Mouse (Mus musculus): ENCODE results near the gene Srf. TPM values are rescaled to one million over a fixed set of nuclear protein-coding genes. Genes with fewer than 3 reads are reported as not detected.

The Srf gene
- polyA plus RNA-seq, 1 experiment = 5.1 TPM

DNA sequence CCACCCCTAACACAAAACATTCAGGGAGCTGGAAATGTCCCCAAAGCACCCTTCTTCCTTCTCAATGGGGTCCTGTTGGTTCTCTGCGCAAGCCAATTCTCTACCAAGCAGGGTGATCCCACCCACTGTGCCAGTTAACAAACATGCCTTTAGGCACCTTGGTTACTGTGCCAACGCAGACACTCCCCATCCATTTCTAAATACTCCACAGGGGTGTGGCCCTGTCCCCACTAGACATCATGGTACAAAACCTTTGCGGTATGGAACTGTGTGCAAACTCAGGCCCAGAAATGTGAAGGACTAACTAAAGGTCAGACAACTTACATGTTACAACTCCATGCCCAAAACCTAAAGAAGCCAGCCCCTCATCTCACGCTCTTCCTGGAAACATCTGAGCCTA lies 37.1 kb upstream of the Srf start:
- TF ChIP-seq GATA1 (IDR thresholded peaks at IDR 0.05; ENCODE audit: low read length) = no peak
- TF ChIP-seq TAL1 (IDR thresholded peaks at IDR 0.05; ENCODE audit: low read length) = no peak
- H3K27me3 ChIP-seq (ENCODE audit: control insufficient read depth) = no peaks in the 10 kb centered on the region
- no peak overlapping the region for H3K4me3 ChIP-seq (replicated peaks)
- no peaks in the 10 kb centered on the region for H3K36me3 ChIP-seq (ENCODE audit: control insufficient read depth)
- peaks cover 6% of the 10 kb centered on the region; the same call in 1 of the 2 replicates for H3K4me1 ChIP-seq (ENCODE audit: control insufficient read depth)
- H3K9me3 ChIP-seq (ENCODE audit: control insufficient read depth, low read length) = no peaks in the 10 kb centered on the region

DNA sequence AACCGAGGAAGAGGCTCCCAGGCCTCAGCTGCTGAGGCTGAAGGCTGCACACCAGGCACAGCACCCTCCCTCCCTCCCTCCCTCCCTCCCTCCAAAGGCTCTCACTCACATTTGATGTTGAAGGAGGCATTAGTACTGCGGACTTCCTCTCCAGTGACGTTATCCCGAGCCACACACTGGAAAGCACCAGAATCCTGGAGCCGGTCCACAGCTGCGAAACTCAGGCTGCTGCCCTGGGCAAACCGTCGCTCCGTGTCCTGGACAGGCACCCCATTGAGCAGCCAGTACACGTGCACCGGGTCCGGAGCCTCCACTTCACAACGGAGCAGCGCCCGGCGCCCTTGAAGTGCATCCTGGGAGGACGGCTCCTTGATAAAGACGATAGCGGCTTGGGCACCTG lies 35.4 kb upstream of the Srf start:
- no peaks in the 10 kb centered on the region for H3K9me3 ChIP-seq (ENCODE audit: control insufficient read depth, low read length)
- H3K36me3 ChIP-seq (ENCODE audit: control insufficient read depth) = no peaks in the 10 kb centered on the region
- no peak overlapping the region for H3K4me3 ChIP-seq (replicated peaks)
- TF ChIP-seq TAL1 (IDR thresholded peaks at IDR 0.05; ENCODE audit: low read length) = no peak
- no peak for TF ChIP-seq GATA1 (IDR thresholded peaks at IDR 0.05; ENCODE audit: low read length)
- no peaks in the 10 kb centered on the region for H3K27me3 ChIP-seq (ENCODE audit: control insufficient read depth)
- H3K4me1 ChIP-seq (ENCODE audit: control insufficient read depth) = no peaks in the 10 kb centered on the region; the same call in 1 of the 2 replicates

DNA sequence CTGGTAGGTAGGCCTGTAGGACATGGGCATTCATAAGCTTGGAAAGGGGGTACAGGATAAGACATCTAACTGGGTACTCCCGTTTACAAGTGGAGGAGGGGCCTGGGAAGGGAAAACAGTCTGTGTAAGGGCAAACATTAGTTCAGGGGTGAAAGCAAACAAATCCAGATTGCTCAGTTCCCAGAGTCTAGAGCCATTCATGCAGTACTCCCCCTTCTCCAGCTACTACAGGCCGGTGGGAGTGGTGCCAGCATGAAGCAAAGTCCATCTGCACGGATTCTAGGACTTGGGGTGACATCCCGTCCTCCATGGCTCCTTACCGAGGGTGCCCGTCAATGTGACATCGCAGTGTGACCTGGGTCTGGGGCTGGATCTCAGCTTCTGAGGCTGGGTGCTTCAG lies 34.5 kb upstream of the Srf start:
- Histone ChIP-seq H3K9me3 (ENCODE audit: control insufficient read depth, low read length) (no peaks in the 10 kb centered on the region), H3K4me1 (ENCODE audit: control insufficient read depth) (no peaks in the 10 kb centered on the region; the same call in 1 of the 2 replicates), H3K4me3 (replicated peaks) (no peak overlapping the region), H3K27me3 (ENCODE audit: control insufficient read depth) (no peaks in the 10 kb centered on the region), H3K36me3 (ENCODE audit: control insufficient read depth) (no peaks in the 10 kb centered on the region)
- no peak for TF ChIP-seq GATA1 (IDR thresholded peaks at IDR 0.05; ENCODE audit: low read length)
- no peak for TF ChIP-seq TAL1 (IDR thresholded peaks at IDR 0.05; ENCODE audit: low read length)

DNA sequence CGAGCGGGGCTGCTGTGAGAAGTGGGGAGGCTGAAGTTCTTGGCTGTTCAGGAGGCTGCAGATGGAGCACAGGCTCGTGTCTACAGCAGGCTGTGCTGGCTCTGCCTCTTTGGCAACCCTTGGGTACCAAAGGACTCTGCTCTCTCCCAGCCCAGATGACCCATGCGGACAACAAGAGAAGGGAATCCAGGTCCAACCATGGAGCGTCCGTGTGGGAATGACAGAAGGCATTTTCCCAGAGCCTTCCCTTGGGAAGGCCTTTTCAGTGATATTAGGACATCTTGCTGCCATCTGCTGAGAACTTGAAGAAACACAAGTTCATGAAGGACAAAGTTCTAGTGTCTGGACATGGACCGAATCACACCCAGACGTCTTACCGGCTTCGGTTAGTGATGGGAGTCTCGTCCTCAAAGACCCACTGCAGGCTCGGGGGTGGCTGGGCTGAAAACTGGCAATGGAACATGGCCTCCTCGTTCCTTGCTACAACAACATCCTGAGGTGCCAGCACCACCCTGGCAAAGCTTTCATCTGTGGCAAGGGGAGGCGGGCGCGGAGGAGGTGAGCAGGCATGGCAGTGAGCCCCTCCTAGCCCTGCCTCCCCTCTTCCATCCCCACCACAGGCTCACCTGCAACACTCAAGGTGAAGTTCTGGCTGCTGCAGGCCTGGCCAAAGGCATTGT lies 33.8 kb upstream of the Srf start:
- no peak for TF ChIP-seq TAL1 (IDR thresholded peaks at IDR 0.05; ENCODE audit: low read length)
- TF ChIP-seq GATA1 (IDR thresholded peaks at IDR 0.05; ENCODE audit: low read length) = no peak
- Histone ChIP-seq H3K4me1 (ENCODE audit: control insufficient read depth) (no peaks in the 10 kb centered on the region; the same call in 1 of the 2 replicates), H3K4me3 (replicated peaks) (no peak overlapping the region), H3K36me3 (ENCODE audit: control insufficient read depth) (no peaks in the 10 kb centered on the region), H3K27me3 (ENCODE audit: control insufficient read depth) (no peaks in the 10 kb centered on the region), H3K9me3 (ENCODE audit: control insufficient read depth, low read length) (no peaks in the 10 kb centered on the region)

DNA sequence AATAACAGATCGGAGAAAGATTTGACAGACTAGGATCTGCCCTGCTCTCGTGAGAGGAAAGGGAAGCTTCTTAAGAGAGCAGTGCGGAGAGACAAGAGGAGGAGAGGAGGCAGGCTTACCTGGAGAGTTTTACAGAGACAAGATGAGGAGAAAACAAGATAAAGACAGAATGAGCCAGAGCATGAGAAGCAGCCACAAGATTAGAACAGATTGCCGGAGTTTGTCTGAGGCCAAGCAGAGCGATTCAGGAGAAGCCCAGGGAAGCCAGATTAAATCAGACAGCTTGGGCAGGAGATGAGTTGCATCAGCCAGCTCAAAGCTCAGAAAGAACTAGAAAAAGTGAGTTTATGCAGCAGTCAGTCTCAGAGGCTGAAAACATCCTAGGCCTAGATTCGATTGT lies 32.9 kb upstream of the Srf start:
- Histone ChIP-seq H3K36me3 (ENCODE audit: control insufficient read depth) (no peaks in the 10 kb centered on the region), H3K4me3 (replicated peaks) (no peak overlapping the region), H3K27me3 (ENCODE audit: control insufficient read depth) (no peaks in the 10 kb centered on the region), H3K4me1 (ENCODE audit: control insufficient read depth) (no peaks in the 10 kb centered on the region; the same call in 1 of the 2 replicates), H3K9me3 (ENCODE audit: control insufficient read depth, low read length) (no peaks in the 10 kb centered on the region)
- TF ChIP-seq TAL1 (IDR thresholded peaks at IDR 0.05; ENCODE audit: low read length) (no peak), GATA1 (IDR thresholded peaks at IDR 0.05; ENCODE audit: low read length) (no peak)

DNA sequence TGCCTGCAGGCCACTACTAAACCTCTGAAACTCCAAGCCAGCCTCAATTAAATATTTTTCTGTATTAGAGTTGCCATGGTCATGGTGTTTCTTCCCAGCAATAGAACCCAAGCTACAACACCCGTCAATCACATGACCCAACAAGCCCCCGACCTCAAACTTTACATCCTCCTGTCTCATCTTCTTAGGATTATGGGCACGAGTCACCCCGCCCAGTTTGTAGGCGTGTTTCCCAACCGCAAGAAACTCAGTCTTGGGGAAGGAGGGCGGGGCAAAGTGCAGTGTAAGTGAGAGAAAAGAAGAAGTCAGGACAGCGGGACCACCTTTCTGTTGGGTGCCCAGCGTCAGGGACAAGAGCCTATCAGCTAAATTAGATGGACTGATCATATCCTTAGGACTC lies 32.2 kb upstream of the Srf start:
- H3K27me3 ChIP-seq (ENCODE audit: control insufficient read depth) = no peaks in the 10 kb centered on the region
- H3K9me3 ChIP-seq (ENCODE audit: control insufficient read depth, low read length) = no peaks in the 10 kb centered on the region
- H3K4me3 ChIP-seq (replicated peaks) = no peak overlapping the region
- H3K4me1 ChIP-seq (ENCODE audit: control insufficient read depth) = no peaks in the 10 kb centered on the region; the same call in 1 of the 2 replicates
- no peak for TF ChIP-seq GATA1 (IDR thresholded peaks at IDR 0.05; ENCODE audit: low read length)
- TF ChIP-seq TAL1 (IDR thresholded peaks at IDR 0.05; ENCODE audit: low read length) = no peak
- no peaks in the 10 kb centered on the region for H3K36me3 ChIP-seq (ENCODE audit: control insufficient read depth)

DNA sequence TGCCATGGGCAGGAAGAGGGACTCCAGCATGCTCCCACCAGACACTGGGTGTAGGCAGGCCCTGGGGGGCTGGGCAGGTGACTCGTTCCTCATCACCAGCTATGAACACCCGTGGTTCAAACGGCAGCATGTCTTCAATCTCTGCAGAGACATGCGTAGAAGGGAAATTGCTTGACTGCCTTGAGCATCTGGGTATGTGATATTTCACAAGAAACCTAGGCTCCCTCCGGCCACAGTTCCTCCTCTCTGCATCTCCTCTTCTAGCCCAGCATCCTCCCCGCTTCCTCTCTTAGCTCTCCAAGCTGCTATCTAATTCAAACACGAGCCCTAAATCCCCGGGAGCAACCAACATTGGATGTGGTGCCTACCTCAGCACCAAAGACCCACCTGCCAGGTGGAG lies 30.4 kb upstream of the Srf start:
- Histone ChIP-seq H3K4me3 (replicated peaks) (no peak overlapping the region), H3K9me3 (ENCODE audit: control insufficient read depth, low read length) (no peaks in the 10 kb centered on the region), H3K27me3 (ENCODE audit: control insufficient read depth) (no peaks in the 10 kb centered on the region), H3K4me1 (ENCODE audit: control insufficient read depth) (no peaks in the 10 kb centered on the region; the same call in 1 of the 2 replicates), H3K36me3 (ENCODE audit: control insufficient read depth) (no peaks in the 10 kb centered on the region; the same call in 1 of the 2 replicates)
- TF ChIP-seq TAL1 (IDR thresholded peaks at IDR 0.05; ENCODE audit: low read length) = no peak
- TF ChIP-seq GATA1 (IDR thresholded peaks at IDR 0.05; ENCODE audit: low read length) = no peak

DNA sequence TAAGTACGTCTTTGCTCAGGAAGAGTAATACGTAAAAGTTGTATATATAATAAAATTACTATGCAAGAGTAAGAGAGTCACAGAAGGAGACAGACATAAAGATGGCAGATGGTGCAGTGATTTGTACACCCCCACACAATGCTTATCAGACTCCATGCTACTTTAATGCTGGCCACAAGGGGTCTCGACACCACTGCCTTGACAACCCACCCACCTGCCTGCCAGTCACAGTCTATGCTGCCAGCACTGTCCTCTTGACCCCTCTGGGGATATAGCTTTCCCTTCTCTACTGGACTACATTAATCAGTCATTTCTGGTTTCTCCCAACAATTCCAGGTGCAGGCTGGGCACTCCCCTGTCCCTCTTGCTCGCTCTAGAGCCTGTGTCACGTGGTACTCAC lies 22.7 kb upstream of the Srf start:
- peaks cover 3% of the 10 kb centered on the region; the same call in 1 of the 2 replicates for H3K36me3 ChIP-seq (ENCODE audit: control insufficient read depth)
- TF ChIP-seq GATA1 (IDR thresholded peaks at IDR 0.05; ENCODE audit: low read length) (no peak), TAL1 (IDR thresholded peaks at IDR 0.05; ENCODE audit: low read length) (no peak)
- no peak overlapping the region for H3K4me3 ChIP-seq (replicated peaks)
- peaks cover 4% of the 10 kb centered on the region for H3K9me3 ChIP-seq (ENCODE audit: control insufficient read depth, low read length)
- H3K4me1 ChIP-seq (ENCODE audit: control insufficient read depth) = no peaks in the 10 kb centered on the region
- no peaks in the 10 kb centered on the region for H3K27me3 ChIP-seq (ENCODE audit: control insufficient read depth)

DNA sequence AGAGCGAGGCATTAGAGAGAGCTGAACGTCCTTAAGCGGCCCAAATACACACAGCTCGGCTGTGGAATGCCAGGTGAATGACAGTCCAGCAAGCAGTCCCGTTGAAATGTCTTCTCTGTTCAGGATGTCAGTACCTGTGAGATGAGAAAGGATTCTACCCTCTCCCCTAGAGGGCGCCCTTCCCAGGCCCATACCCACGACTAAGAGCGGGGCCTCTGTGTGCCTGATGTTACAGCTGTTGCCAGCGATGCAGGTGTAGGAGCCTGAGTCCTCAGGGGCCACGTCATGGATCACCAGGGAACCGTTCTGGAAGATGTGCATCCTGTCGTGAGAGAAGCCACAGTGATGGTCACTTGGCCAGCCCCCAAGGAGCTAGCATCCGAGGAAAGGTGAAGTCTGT lies 20.1 kb upstream of the Srf start:
- no peaks in the 10 kb centered on the region for H3K4me1 ChIP-seq (ENCODE audit: control insufficient read depth)
- peaks cover 4% of the 10 kb centered on the region for H3K9me3 ChIP-seq (ENCODE audit: control insufficient read depth, low read length)
- H3K4me3 ChIP-seq (replicated peaks) = no peak overlapping the region
- TF ChIP-seq TAL1 (IDR thresholded peaks at IDR 0.05; ENCODE audit: low read length) (no peak), GATA1 (IDR thresholded peaks at IDR 0.05; ENCODE audit: low read length) (no peak)
- peaks cover 3% of the 10 kb centered on the region; the same call in 1 of the 2 replicates for H3K36me3 ChIP-seq (ENCODE audit: control insufficient read depth)
- no peaks in the 10 kb centered on the region for H3K27me3 ChIP-seq (ENCODE audit: control insufficient read depth)

Data from erythroblast, embryonic 14.5 days (primary cell).